Mouse (Mus musculus) lung, embryonic 15.5 days (tissue): Measurements from ENCODE around the gene Sema4f. TPM values are rescaled to one million over a fixed set of nuclear protein-coding genes. Genes with fewer than 3 reads are reported as not detected.

ENCODE experiments used
- ATAC-seq: fragments of 200-750 bp; cut with Nextera tagmentation; 2 replicates; pipeline ENCODE4 v1.8.0; 2017; ENCODE audit warnings: moderate number of reproducible peaks, borderline replicate concordance; ENCODE audit not compliant: low FRiP score, low TSS enrichment; ENCODE audit errors: extremely low read depth
- H3K27ac ChIP-seq: fragments of 300-500 bp; sonication (generic); 2 replicates; pipeline ENCODE4 v1.5.1; 2015; ENCODE audit warnings: moderate library complexity, mild to moderate bottlenecking, inconsistent platforms
- H3K27me3 ChIP-seq: fragments of 300-500 bp; sonication (generic); 2 replicates; pipeline ENCODE4 v1.6.1; 2015; ENCODE audit warnings: inconsistent platforms
- H3K36me3 ChIP-seq: fragments of 300-500 bp; sonication (generic); 2 replicates; pipeline ENCODE4 v1.6.1; 2015; ENCODE audit warnings: inconsistent platforms
- H3K4me1 ChIP-seq: fragments of 300-500 bp; sonication (generic); 2 replicates; pipeline ENCODE4 v1.6.1; 2015; ENCODE audit warnings: inconsistent platforms
- H3K4me2 ChIP-seq: fragments of 300-500 bp; sonication (generic); 2 replicates; pipeline ENCODE4 v1.6.1; 2015; ENCODE audit warnings: inconsistent platforms, mild to moderate bottlenecking, moderate library complexity
- H3K4me3 ChIP-seq: fragments of 300-500 bp; sonication (generic); 2 replicates; pipeline ENCODE4 v1.5.1; 2015; ENCODE audit warnings: mild to moderate bottlenecking, inconsistent platforms
- H3K9ac ChIP-seq: fragments of 300-500 bp; sonication (generic); 2 replicates; pipeline ENCODE4 v1.6.1; 2015; ENCODE audit warnings: inconsistent platforms
- H3K9me3 ChIP-seq: fragments of 300-500 bp; sonication (generic); 2 replicates; pipeline ENCODE4 v1.6.1; 2016; ENCODE audit warnings: inconsistent platforms
- WGBS: fragments of 180-500 bp; shearing (Covaris S2); methylation state at CpG from one replicate; pipeline ENCODE4 v1.1.7; 2015; 5-methylcytosine and 5-hydroxymethylcytosine counted together
- polyA plus RNA-seq: library from polyadenylated mRNA; unstranded; fragments of >200 nt; fragmentation: Nextera tagmentation; extraction: Ambion mirVana; gene quantifications from 2 replicates; pipeline ENCODE4 v1.2.1, GENCODE M21; 2015

The Sema4f gene
- polyA plus RNA-seq, 1 experiment from 2014 or later: 14.0 TPM

- no peak overlapping the region for H3K9ac ChIP-seq
- no peak overlapping the region for H3K27ac ChIP-seq
- no peaks in the 10 kb centered on the region for H3K36me3 ChIP-seq
- H3K27me3 ChIP-seq: no peaks in the 10 kb centered on the region
- 49% methylated on average over 14 of the region's 14 CpGs for WGBS
- ATAC-seq: no peak
- H3K4me3 ChIP-seq: no peak overlapping the region
- H3K4me1 ChIP-seq: no peaks in the 10 kb centered on the region
- no peak overlapping the region for H3K4me2 ChIP-seq
- no peaks in the 10 kb centered on the region for H3K9me3 ChIP-seq
Measured at GRCm38 (mm10) chr6:82909136-82909855, 30.3 kb downstream of the Sema4f start.

GRCm38 (mm10) chr6:82908034-82908433 is 31.5 kb downstream of the Sema4f start:
- Histone ChIP-seq H3K9me3 (no peaks in the 10 kb centered on the region), H3K27me3 (no peaks in the 10 kb centered on the region), H3K27ac (no peak overlapping the region), H3K36me3 (no peaks in the 10 kb centered on the region), H3K9ac (no peak overlapping the region), H3K4me2 (no peak overlapping the region), H3K4me3 (no peak overlapping the region), H3K4me1 (no peaks in the 10 kb centered on the region)
- no peak for ATAC-seq
- WGBS: 70% methylated on average over 8 of the region's 8 CpGs

GRCm38 (mm10) chr6:82906985-82907384 is 32.6 kb downstream of the Sema4f start:
- H3K27ac ChIP-seq: no peak overlapping the region
- no peak overlapping the region for H3K4me3 ChIP-seq
- no peaks in the 10 kb centered on the region for H3K36me3 ChIP-seq
- no peaks in the 10 kb centered on the region for H3K27me3 ChIP-seq
- ATAC-seq: no peak
- no peak overlapping the region for H3K4me2 ChIP-seq
- 77% methylated on average over 3 of the region's 3 CpGs for WGBS
- no peak overlapping the region for H3K9ac ChIP-seq
- no peaks in the 10 kb centered on the region for H3K4me1 ChIP-seq
- no peaks in the 10 kb centered on the region for H3K9me3 ChIP-seq

GRCm38 (mm10) chr6:82902559-82902958 is 37.0 kb downstream of the Sema4f start:
- Histone ChIP-seq H3K4me3 (no peak overlapping the region), H3K9me3 (no peaks in the 10 kb centered on the region), H3K4me2 (no peak overlapping the region), H3K27me3 (no peaks in the 10 kb centered on the region), H3K9ac (no peak overlapping the region), H3K27ac (no peak overlapping the region), H3K36me3 (no peaks in the 10 kb centered on the region), H3K4me1 (peaks cover 11% of the 10 kb centered on the region; the same call in 1 of the 2 replicates)
- 49% methylated on average over 8 of the region's 8 CpGs for WGBS
- ATAC-seq: no peak

GRCm38 (mm10) chr6:82898745-82899144 is 40.8 kb downstream of the Sema4f start:
- 5% methylated on average over 4 of the region's 4 CpGs for WGBS
- Histone ChIP-seq H3K9ac (no peak overlapping the region), H3K27me3 (no peaks in the 10 kb centered on the region), H3K9me3 (no peaks in the 10 kb centered on the region), H3K4me3 (no peak overlapping the region), H3K27ac (no peak overlapping the region), H3K36me3 (no peaks in the 10 kb centered on the region), H3K4me1 (peaks cover 11% of the 10 kb centered on the region; the same call in 1 of the 2 replicates), H3K4me2 (no peak overlapping the region)
- ATAC-seq: no peak

GRCm38 (mm10) chr6:82898227-82898626 is 41.3 kb downstream of the Sema4f start:
- Histone ChIP-seq H3K27me3 (no peaks in the 10 kb centered on the region), H3K27ac (no peak overlapping the region), H3K4me1 (peaks cover 11% of the 10 kb centered on the region; the same call in 1 of the 2 replicates), H3K36me3 (no peaks in the 10 kb centered on the region), H3K4me2 (no peak overlapping the region), H3K9ac (no peak overlapping the region), H3K4me3 (no peak overlapping the region), H3K9me3 (no peaks in the 10 kb centered on the region)
- WGBS: 51% methylated on average over 4 of the region's 4 CpGs
- no peak for ATAC-seq

GRCm38 (mm10) chr6:82897311-82897710 is 42.3 kb downstream of the Sema4f start:
- no peaks in the 10 kb centered on the region for H3K9me3 ChIP-seq
- no peak overlapping the region for H3K27ac ChIP-seq
- H3K4me3 ChIP-seq: no peak overlapping the region
- no peaks in the 10 kb centered on the region for H3K27me3 ChIP-seq
- peaks cover 11% of the 10 kb centered on the region; the same call in 1 of the 2 replicates for H3K4me1 ChIP-seq
- no peaks in the 10 kb centered on the region for H3K36me3 ChIP-seq
- H3K9ac ChIP-seq: no peak overlapping the region
- no peak for ATAC-seq
- 65% methylated on average over 3 of the region's 3 CpGs for whole genome bisulfite sequencing
- no peak overlapping the region for H3K4me2 ChIP-seq

- Histone ChIP-seq H3K4me3 (no peak overlapping the region), H3K36me3 (no peaks in the 10 kb centered on the region), H3K9ac (no peak overlapping the region), H3K9me3 (no peaks in the 10 kb centered on the region), H3K27ac (no peak overlapping the region), H3K4me2 (no peak overlapping the region), H3K4me1 (peaks cover 17% of the 10 kb centered on the region; the same call in 1 of the 2 replicates), H3K27me3 (no peaks in the 10 kb centered on the region)
- 38% methylated on average over 3 of the region's 3 CpGs for WGBS
- ATAC-seq: no peak
Measured at GRCm38 (mm10) chr6:82893415-82893814, 46.2 kb downstream of the Sema4f start.

GRCm38 (mm10) chr6:82892540-82892939 is 47.0 kb downstream of the Sema4f start:
- no peak for ATAC-seq
- WGBS: 82% methylated on average over 2 of the region's 2 CpGs

GRCm38 (mm10) chr6:82891488-82891887 is 48.1 kb downstream of the Sema4f start:
- ATAC-seq: peak; percentile 62; the same call in 1 of the 2 replicates
- no peaks in the 10 kb centered on the region for H3K27me3 ChIP-seq
- H3K9ac ChIP-seq: no peak overlapping the region
- H3K4me1 ChIP-seq: peaks cover 12% of the 10 kb centered on the region; the same call in 1 of the 2 replicates
- no peak overlapping the region for H3K4me3 ChIP-seq
- 34% methylated on average over 6 of the region's 6 CpGs for WGBS
- H3K36me3 ChIP-seq: no peaks in the 10 kb centered on the region
- H3K27ac ChIP-seq: no peak overlapping the region
- no peak overlapping the region for H3K4me2 ChIP-seq
- no peaks in the 10 kb centered on the region for H3K9me3 ChIP-seq

More at GRCm38 (mm10) chr6:82892540-82892939, 47.0 kb downstream of the Sema4f start:
- Histone ChIP-seq H3K4me1 (peaks cover 12% of the 10 kb centered on the region; the same call in 1 of the 2 replicates), H3K9me3 (no peaks in the 10 kb centered on the region), H3K27me3 (no peaks in the 10 kb centered on the region), H3K9ac (no peak overlapping the region), H3K4me2 (no peak overlapping the region), H3K27ac (no peak overlapping the region), H3K4me3 (no peak overlapping the region), H3K36me3 (no peaks in the 10 kb centered on the region)

- no peaks in the 10 kb centered on the region for H3K9me3 ChIP-seq
- H3K27ac ChIP-seq: no peak overlapping the region
- H3K9ac ChIP-seq: no peak overlapping the region
- H3K36me3 ChIP-seq: no peaks in the 10 kb centered on the region
- 80% methylated on average over 4 of the region's 4 CpGs for WGBS
- no peak for ATAC-seq
- H3K4me2 ChIP-seq: no peak overlapping the region
- no peak overlapping the region for H3K4me3 ChIP-seq
- H3K4me1 ChIP-seq: peaks cover 3% of the 10 kb centered on the region; the same call in 1 of the 2 replicates
- no peaks in the 10 kb centered on the region for H3K27me3 ChIP-seq
Measured at GRCm38 (mm10) chr6:82886330-82886729, 53.2 kb downstream of the Sema4f start.

GRCm38 (mm10) chr6:82885909-82886308 is 53.7 kb downstream of the Sema4f start:
- Histone ChIP-seq H3K4me1 (no peaks in the 10 kb centered on the region), H3K4me2 (no peak overlapping the region), H3K9ac (no peak overlapping the region), H3K27me3 (no peaks in the 10 kb centered on the region), H3K4me3 (no peak overlapping the region), H3K36me3 (no peaks in the 10 kb centered on the region), H3K9me3 (no peaks in the 10 kb centered on the region), H3K27ac (no peak overlapping the region)
- ATAC-seq: no peak
- WGBS: 76% methylated on average over 4 of the region's 4 CpGs
